Mouse (Mus musculus) left cerebral cortex, postnatal 14 days (tissue): ENCODE results near the gene Cd69. TPM values are rescaled to one million over a fixed set of nuclear protein-coding genes. Genes with fewer than 3 reads are reported as not detected.

Experiments used
- DNase-seq, 2 experiments: peaks; one replicate each; pipeline ENCODE4 v3.0.0; 2021 to 2022; ENCODE audit warnings: low spot score in 2 of 2, mixed read lengths in 1 of 2
- intact Hi-C: fragments of 180-260 bp; cut with DNase I; formaldehyde crosslinking; loops from one replicate; pipeline ENCODE4 v1.15.1; 2025
- long read RNA-seq, 2 experiments: library from polyadenylated mRNA; stranded (forward); transcript quantifications; one replicate each; pipeline ENCODE4 v2.0.0; 2021
- total RNA-seq, 2 experiments: library from RNA; stranded (reverse); gene quantifications; 2 replicates each; pipeline ENCODE4 v1.2.3; 2021

The Cd69 gene
- not detected for total RNA-seq
- long read RNA-seq, experiment 1 = 0 reads
- long read RNA-seq, experiment 2 = 0 reads

GRCm38 (mm10) chr6:129275220-129275619, at the start of gene Cd69:
Cd69 (minus strand) TSS chr6:129275436.
- intact Hi-C loops = no loop called here
- DNase-seq = no peak

- intact Hi-C loops = loop anchor here (2.0 kb wide), 1 partner anchor 63 kb away; no protein-coding TSS in a partner anchor
- no peak for DNase-seq
Observed at GRCm38 (mm10) chr6:129319331-129319730, 44.1 kb upstream of the Cd69 start.

DNA sequence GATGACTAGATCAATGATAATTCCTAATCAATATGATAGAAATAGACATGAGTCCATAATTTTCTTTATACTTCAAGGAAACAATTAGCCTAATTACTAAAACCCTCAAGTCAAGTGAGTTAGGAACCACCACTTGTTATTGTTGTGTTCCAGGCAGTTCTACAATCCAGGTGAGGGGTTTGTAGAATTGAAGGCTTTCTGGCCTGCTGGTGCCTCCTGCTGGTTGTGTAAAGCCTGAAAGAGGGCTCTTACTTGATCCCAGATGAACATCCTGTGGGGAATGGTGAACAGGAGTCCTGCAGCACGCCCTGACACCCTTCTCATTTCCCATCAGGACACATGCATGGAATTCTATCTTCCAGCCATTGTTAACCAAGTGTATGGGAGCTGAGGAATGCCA, 43.2 kb upstream of the Cd69 start:
- no peak for DNase-seq
- intact Hi-C loops = loop anchor here (2.0 kb wide), 1 partner anchor 62 kb away; no protein-coding TSS in a partner anchor

GRCm38 (mm10) chr6:129316463-129316862, 41.2 kb upstream of the Cd69 start:
- DNase-seq = no peak
- intact Hi-C loops = no loop called here

DNA sequence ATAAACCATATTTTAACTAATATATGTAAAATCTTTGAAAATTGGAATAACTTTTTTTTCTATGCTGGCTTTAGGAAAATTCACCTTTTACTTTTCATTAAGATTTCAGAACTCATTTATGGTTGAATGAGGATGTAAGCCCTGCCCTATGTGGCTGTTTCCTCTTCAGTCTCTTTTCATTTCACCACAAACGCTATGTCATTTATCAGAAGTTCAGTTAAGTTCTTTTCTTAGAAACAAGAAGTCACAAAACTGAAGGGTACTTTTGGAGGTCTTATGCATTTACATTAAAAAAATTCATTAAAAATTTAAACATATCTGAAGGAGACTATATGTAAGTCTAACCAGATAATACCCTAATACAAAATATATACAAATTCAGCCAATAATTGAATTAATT, 40.5 kb upstream of the Cd69 start:
- intact Hi-C loops = no loop called here
- DNase-seq = no peak

DNA sequence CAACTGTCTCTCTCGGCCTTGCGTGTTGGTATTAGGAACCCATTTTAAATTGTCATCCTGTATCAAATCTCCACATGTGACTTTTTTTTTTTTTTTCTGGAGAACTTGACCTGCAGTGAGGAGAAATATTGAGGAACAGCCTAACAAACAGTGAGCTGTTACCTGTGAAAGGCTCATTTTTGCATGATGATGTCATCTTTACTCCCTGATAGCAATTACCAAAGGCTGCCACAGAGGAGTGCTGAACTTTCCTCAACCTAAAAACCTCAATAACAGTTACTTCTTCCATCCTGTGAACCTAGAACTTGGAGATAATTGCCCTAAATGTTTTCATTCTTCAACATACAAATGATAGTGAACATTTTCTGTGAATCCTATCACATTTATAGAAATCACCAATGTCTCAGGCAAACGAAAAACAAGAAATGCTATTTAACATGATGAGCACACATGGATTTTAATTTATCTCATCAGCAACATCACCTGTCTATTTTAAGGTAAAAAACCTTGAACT, 39.5 kb upstream of the Cd69 start:
- no peak for DNase-seq
- intact Hi-C loops = no loop called here

- no peak for DNase-seq
- intact Hi-C loops = no loop called here
Observed at GRCm38 (mm10) chr6:129312499-129312898, 37.3 kb upstream of the Cd69 start.

DNA sequence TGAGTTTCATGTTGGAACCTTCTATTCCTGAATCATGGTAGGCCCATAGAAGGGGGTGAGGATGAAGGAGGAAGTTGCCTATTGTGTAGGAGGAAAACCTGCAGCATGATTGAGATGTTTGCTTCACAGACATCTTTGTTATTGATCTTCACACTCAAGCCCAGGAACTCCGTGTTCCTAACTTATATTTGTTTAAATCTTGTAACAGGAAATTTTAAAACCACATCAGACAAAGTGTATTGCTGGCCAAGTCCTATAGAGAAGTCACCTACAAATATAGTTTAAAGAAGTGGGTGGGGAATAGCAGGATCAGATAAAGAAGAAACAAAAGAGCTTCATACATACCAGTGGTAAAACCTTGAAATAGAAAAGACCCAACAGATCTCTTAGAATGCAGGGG, 28.9 kb upstream of the Cd69 start:
- no peak for DNase-seq
- intact Hi-C loops = no loop called here

DNA sequence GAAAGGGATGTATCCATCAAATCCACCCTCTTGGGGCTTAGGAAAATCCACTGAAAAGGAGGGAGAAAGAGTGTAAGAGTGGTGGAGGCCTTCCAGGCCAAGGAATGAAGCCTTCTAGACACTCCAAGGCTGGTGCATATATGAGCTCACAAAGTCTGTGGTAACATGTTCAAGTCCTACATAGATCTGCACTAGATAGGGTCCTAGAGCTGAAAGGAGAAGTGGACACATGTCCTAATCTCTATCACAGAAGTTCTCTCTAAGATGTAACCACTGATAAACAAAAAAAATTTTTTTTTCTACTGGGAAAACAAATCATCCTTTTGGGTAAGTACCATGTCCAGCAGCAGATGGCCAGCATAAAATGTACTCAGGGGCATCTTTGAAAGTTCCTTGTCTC, 13.5 kb upstream of the Cd69 start:
- intact Hi-C loops = no loop called here
- DNase-seq = no peak

DNA sequence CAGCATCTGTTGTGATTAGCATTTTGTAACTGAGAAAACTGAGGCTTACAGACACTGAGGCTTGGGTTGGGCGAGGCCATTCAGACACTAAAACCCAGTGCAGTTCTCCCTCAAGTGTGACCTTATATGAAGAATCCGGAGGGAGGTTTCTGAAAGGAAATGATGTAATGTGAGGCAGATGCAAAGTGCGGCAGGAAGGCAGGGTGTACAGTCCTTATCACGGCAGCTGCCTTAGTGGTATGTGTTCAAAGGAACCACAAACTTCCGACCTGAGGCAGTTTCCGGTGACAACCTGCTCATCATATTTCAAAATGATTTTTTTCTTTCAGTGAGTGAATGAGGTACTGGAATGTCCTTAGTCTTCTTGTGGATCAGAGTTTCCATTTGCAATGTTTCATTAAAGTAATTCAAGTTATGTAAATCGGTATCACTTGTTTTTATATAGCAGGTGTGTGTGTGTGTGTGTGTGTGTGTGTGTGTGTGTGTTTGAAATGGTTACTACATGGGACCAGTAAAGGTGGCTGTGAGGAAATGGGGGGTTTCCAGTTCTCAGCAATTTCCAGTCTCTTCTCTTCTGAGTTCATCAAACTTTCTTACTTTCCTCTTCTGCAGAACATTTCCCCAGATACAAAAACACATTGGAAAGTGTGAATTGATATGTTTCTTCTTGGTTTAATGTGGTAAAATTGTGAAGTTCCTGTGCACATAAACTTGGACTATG, 9.3 kb upstream of the Cd69 start:
- no peak for DNase-seq
- intact Hi-C loops = no loop called here

DNA sequence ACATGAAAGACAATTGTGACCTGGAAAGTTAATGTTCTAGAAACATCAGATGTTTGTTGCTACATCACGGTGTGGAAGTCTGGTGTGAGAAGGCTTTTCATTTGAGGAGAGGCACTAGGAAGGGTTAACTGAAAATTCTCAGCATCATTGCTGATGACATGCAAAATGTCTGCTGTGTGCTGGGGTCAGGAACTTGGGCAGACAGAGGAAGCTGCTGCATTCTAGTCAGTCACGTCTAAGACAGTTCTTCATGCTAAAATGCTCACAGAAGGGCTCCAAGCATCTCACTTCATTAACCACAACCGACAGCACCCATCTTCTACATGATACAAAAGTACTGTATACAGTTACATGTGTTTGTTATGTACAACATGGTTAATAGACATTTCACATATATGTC, 8.0 kb upstream of the Cd69 start:
- DNase-seq = no peak
- intact Hi-C loops = no loop called here

- no peak for DNase-seq
- intact Hi-C loops = no loop called here
Observed at GRCm38 (mm10) chr6:129276483-129276882, 1.2 kb upstream of the Cd69 start.

- intact Hi-C loops = no loop called here
Observed at GRCm38 (mm10) chr6:129275624-129276203, 478 bp upstream of the Cd69 start.

GRCm38 (mm10) chr6:129274476-129274875, 760 bp downstream of the Cd69 start:
- intact Hi-C loops = no loop called here
- DNase-seq = no peak

More at GRCm38 (mm10) chr6:129275624-129276203, 478 bp upstream of the Cd69 start:
- DNase-seq = no peak

- intact Hi-C loops = no loop called here
- DNase-seq = no peak
Observed at GRCm38 (mm10) chr6:129273662-129274061, 1.6 kb downstream of the Cd69 start.

DNA sequence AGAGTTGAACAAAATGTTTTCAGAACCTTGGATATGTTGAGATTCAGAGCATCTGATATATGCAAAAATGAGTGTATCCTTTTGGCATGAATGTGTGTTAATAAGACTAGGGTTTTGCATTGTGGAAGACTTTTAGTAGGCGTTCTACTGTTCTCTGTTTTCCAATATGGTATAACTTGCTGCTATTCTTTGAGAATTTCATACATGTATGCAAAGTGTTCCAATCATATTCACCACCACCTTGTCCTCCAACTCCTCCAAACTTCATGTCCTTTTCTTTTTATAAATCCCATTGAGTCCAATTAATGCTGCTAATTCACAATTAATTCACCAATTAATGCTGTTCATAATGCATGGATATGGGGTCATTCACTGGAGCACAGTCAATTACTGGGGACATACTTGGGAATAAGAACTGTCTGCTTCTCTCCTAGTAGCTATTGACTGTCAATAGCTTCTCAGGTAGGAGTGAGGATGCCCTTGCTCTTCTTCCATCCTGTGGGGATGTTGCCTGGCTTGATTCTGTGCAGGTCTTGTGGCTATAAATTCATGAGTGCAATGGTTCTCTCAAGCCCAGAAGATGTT, 8.7 kb downstream of the Cd69 start:
- intact Hi-C loops = no loop called here

DNA sequence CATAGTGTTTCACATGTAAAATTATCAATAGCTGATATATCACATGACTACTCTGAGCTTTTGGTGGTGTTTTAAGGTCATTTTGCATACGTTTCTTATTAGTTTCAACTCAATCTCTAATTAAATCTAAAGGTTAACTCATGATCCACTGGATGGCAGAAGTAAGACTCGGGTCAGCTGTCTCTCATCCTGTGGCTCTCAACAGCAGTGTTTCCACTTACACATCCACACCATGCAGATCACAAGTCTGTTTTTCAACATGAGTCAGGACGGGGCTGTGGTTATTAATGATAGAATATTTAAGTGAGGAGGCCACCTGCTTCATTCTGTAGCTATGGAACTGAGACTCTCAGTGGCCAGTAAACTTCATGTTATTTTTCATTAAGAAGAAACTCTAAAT, 9.4 kb downstream of the Cd69 start:
- intact Hi-C loops = no loop called here

More for the DNA sequence above, 8.7 kb downstream of the Cd69 start:
- DNase-seq = no peak

GRCm38 (mm10) chr6:129260940-129261339, 14.3 kb downstream of the Cd69 start:
- no peak for DNase-seq
- intact Hi-C loops = loop anchor here (1.0 kb wide), 1 partner anchor 105 kb away; no protein-coding TSS in a partner anchor

More for the DNA sequence above, 9.4 kb downstream of the Cd69 start:
- no peak for DNase-seq

DNA sequence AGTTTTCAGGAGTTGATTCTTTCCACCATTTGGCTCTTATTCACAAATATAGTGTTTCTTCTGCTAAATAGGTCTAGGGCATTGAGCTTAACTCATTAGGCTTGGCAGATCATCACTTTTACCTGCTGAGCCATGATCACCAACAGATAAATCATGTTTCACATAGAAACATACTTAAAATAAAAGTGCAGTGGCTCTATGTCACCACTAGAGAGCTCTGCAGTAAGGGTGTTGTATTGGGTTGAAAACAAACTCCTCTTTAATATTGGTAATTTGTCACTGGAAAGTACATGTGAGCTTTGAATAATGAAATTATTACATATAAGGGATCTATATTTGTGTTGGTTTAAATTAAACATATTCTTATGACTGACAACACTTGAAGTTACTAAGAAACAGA, 15.2 kb downstream of the Cd69 start:
- intact Hi-C loops = loop anchor here (1.0 kb wide), 1 partner anchor 106 kb away; no protein-coding TSS in a partner anchor

GRCm38 (mm10) chr6:129256018-129256417, 19.2 kb downstream of the Cd69 start:
- DNase-seq = peak; percentile 9 to 34
- intact Hi-C loops = loop anchor here (2.0 to 5.0 kb wide), 2 partner anchors 63 to 404 kb away; no protein-coding TSS in a partner anchor

More for the DNA sequence above, 15.2 kb downstream of the Cd69 start:
- no peak for DNase-seq
